Mouse (Mus musculus) layer of hippocampus, adult 2 months (tissue): ENCODE results near the gene Prss48. TPM values are rescaled to one million over a fixed set of nuclear protein-coding genes. Genes with fewer than 3 reads are reported as not detected.

Experiments
- DNase-seq, 2 experiments: peaks; one replicate each; pipeline ENCODE4 v3.0.0; 2022; ENCODE audit warnings: low spot score in 2 of 2
- H3K27ac ChIP-seq: fragments of 200-600 bp; 2 replicates; pipeline ENCODE4 v1.8.1; 2022
- H3K4me3 ChIP-seq: fragments of 200-600 bp; 2 replicates; pipeline ENCODE4 v1.8.1; 2022; ENCODE audit warnings: mild to moderate bottlenecking
- CTCF ChIP-seq: fragments of 200-600 bp; conservative IDR thresholded peaks from 2 replicates; pipeline ENCODE4 v1.8.1; 2022; ENCODE audit warnings: antibody characterized with exemption, mild to moderate bottlenecking, moderate library complexity
- total RNA-seq, 2 experiments: library from RNA; stranded (reverse); gene quantifications; 2 replicates each; pipeline ENCODE4 v1.2.3; 2021

The Prss48 gene
- total RNA-seq, 2 experiments from 2014 or later, result not detected

DNA sequence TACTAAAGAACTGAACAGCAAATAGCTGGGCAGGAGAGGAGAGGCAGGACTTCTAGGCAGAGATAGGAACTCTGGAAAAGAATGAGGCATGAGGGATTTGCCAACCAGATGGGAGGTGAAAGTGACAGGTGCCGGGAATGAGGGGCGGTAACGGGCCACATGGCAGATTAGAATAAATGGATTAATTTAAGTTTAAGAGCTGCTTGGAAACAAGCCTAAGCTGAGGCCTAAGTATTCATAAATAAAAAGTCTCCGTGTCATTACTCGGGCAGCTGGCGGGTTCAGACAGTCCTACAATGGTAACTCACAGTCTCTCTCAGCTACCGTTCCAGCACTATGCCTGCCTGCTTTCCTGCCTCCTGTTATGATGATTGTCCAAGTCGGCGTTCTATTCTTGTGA is 47.0 kb downstream of the Prss48 start:
- TF ChIP-seq CTCF, result no peak
- no peak overlapping the region for H3K4me3 ChIP-seq
- H3K27ac ChIP-seq, result no peak overlapping the region
- peak in 1 of 2 experiments; percentile 12 for DNase-seq

DNA sequence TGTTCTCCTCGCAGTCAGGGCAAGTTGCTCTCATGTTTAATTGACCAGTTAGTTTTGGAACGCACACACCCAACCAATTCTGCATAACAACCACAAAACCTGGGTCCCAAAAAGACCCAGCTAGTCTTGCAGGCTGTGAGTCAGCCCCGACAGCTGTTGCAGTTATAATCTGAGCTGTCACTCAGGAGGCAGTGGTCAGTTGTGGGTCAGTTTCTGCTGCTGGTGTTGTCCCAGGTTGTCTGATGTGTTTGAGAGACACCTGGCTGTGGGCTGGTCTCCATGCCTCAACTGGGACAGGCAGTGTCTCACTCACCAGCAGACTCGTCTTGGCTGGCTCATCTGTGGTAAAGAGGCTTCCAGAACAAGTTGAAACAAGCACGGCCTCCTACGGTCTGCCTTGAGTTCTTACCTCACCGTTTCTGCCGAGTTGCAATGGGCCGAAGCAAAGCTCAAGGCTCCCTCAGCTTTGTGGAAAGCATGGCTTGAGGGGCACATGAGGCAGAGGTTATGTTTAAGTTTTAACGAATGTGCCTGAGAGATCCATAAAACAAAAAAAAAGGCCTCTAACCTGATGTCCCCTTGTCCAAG is 49.5 kb downstream of the Prss48 start:
- Histone ChIP-seq H3K4me3 (no peak overlapping the region), H3K27ac (no peak overlapping the region)
- TF ChIP-seq CTCF, result no peak
- DNase-seq, result no peak

DNA sequence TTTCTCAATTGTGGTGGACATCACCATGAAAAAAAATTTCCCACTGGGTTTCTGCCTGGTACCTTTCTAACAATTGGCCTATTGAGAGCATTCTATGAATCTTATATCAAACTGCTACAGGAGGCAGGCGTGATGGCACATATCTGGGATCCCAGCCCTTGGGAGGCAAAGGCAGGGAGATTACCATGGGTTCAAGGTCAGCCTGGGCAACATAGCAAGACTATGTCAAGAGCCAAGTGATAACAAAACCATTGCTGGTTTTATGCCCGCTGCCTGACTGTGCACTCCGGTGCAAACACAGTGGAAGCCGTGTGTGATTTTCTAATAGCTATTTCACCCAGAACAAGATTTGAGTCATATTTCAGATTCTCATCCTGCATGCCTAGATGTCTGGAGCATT is 51.4 kb downstream of the Prss48 start:
- peak overlapping the region; percentile 28; the same call in 1 of the 2 replicates for H3K27ac ChIP-seq
- TF ChIP-seq CTCF, result no peak
- H3K4me3 ChIP-seq, result no peak overlapping the region

More for the DNA sequence above, 51.4 kb downstream of the Prss48 start:
- DNase-seq, result no peak

Other genes starting within 250 kb of the Prss48 start
- gene Fam160a1, start 185.2 kb downstream of the Prss48 start, total RNA-seq, result 10 to 100 TPM; 13.5 to 15.0 TPM
- under 1 TPM; 0.13 to 0.22 TPM for gene Glt28d2, start 115.0 kb downstream of the Prss48 start, total RNA-seq
- 1 to 10 TPM; 1.4 to 2.4 TPM for gene Gm37240, start 115.0 kb downstream of the Prss48 start, total RNA-seq
- 10 to 100 TPM; 19.1 to 27.2 TPM for gene Sh3d19, start 31.4 kb downstream of the Prss48 start, total RNA-seq
- gene Rps3a1, start 140.2 kb upstream of the Prss48 start, total RNA-seq, result 100 to 1,000 TPM; 399 to 429 TPM
- 10 to 100 TPM; 28.8 to 32.7 TPM for gene Lrba, start 222.2 kb upstream of the Prss48 start, total RNA-seq